9 mouse cellular contexts compared by ENCODE assay signal in genomic region chr3:129299874-129300273, GRCm38 (mm10). TPM values are rescaled to one million over a fixed set of nuclear protein-coding genes. Genes with fewer than 3 reads are reported as not detected.
A peak's percentile ranks its signal among the peaks of the same experiment; 100 is the strongest.
DNase-seq lines count a peak whose midpoint lies in the region; ATAC-seq and TF ChIP-seq lines count a peak whose summit lies in the region.
"Had no signal": no experiment of that assay in that cellular context is flagged by ENCODE, and none has a peak within 500 bp of the region (broad histone marks: within the 10 kb centered on the region; RNA-seq: fewer than 3 reads in every experiment).

No protein-coding gene starts in this region.

- no peak overlapping the region for H3K9ac ChIP-seq in hindbrain, embryonic 14.5 days
- no peak overlapping the region for H3K9ac ChIP-seq in hindbrain, embryonic 12.5 days
- H3K9ac ChIP-seq: embryonic facial prominence, embryonic 13.5 days had no signal

- no peak for ATAC-seq in hindbrain, embryonic 14.5 days (ENCODE audit: low FRiP score)
- ATAC-seq in hindbrain, embryonic 12.5 days (ENCODE audit: low FRiP score) = no peak
- ATAC-seq in monocyte, adult 5-6 weeks (replicated peaks; ENCODE audit: insufficient number of reproducible peaks, low FRiP score, low TSS enrichment, poor library complexity, severe bottlenecking) = no peak

- TF ChIP-seq POLR2A in thymus, adult 2 months (IDR thresholded peaks at IDR 0.05; ENCODE audit: control insufficient read depth, extremely low read depth, insufficient read depth, low read length, poor library complexity) = no peak

- H3K4me3 ChIP-seq in hindbrain, embryonic 14.5 days (replicated peaks; ENCODE audit: low read length) = no peak overlapping the region
- H3K4me3 ChIP-seq in hindbrain, embryonic 12.5 days = no peak overlapping the region
- no peak overlapping the region for H3K4me3 ChIP-seq in thymus, adult 2 months (ENCODE audit: control insufficient read depth, insufficient read depth, low read length)
- H3K4me3 ChIP-seq: embryonic facial prominence, embryonic 13.5 days had no signal

- no peaks in the 10 kb centered on the region for H3K4me1 ChIP-seq in hindbrain, embryonic 14.5 days (replicated peaks; ENCODE audit: control insufficient read depth, insufficient read depth, low read length)
- H3K4me1 ChIP-seq in hindbrain, embryonic 12.5 days = no peaks in the 10 kb centered on the region
- no peaks in the 10 kb centered on the region for H3K4me1 ChIP-seq in thymus, adult 2 months (replicated peaks; ENCODE audit: control insufficient read depth, insufficient read depth, low read length)
- H3K4me1 ChIP-seq: embryonic facial prominence, embryonic 13.5 days had no signal

- WGBS in hindbrain, embryonic 14.5 days = 76% methylated on average over 1 of the region's 1 CpGs
- WGBS in hindbrain, embryonic 12.5 days = 68% methylated on average over 1 of the region's 1 CpGs
- WGBS in thymus, adult 2 months = 56% methylated on average over 1 of the region's 1 CpGs

- no peak overlapping the region for H3K4me2 ChIP-seq in hindbrain, embryonic 14.5 days (replicated peaks)
- no peak overlapping the region for H3K4me2 ChIP-seq in hindbrain, embryonic 12.5 days (replicated peaks)
- H3K4me2 ChIP-seq: embryonic facial prominence, embryonic 13.5 days had no signal

- no peak for TF ChIP-seq CTCF in thymus, adult 2 months (IDR thresholded peaks at IDR 0.05; ENCODE audit: borderline replicate concordance, control insufficient read depth, extremely low read depth, insufficient read depth, low read length, poor library complexity)

- H3K9me3 ChIP-seq in hindbrain, embryonic 14.5 days (ENCODE audit: control insufficient read depth, low read length) = no peaks in the 10 kb centered on the region
- H3K9me3 ChIP-seq in hindbrain, embryonic 12.5 days (replicated peaks) = no peaks in the 10 kb centered on the region
- H3K9me3 ChIP-seq: embryonic facial prominence, embryonic 13.5 days had no signal

- H3K27ac ChIP-seq in hindbrain, embryonic 14.5 days = no peak overlapping the region
- no peak overlapping the region for H3K27ac ChIP-seq in hindbrain, embryonic 12.5 days
- no peak overlapping the region for H3K27ac ChIP-seq in thymus, adult 2 months (ENCODE audit: control insufficient read depth, insufficient read depth, low read length)
- H3K27ac ChIP-seq: embryonic facial prominence, embryonic 13.5 days had no signal

- no peaks in the 10 kb centered on the region for H3K36me3 ChIP-seq in hindbrain, embryonic 14.5 days (replicated peaks; ENCODE audit: control insufficient read depth, insufficient read depth)
- no peaks in the 10 kb centered on the region for H3K36me3 ChIP-seq in hindbrain, embryonic 12.5 days
- no peaks in the 10 kb centered on the region for H3K36me3 ChIP-seq in thymus, adult 2 months (ENCODE audit: control insufficient read depth, insufficient read depth, low read length)
- H3K36me3 ChIP-seq: embryonic facial prominence, embryonic 13.5 days had no signal

- no peaks in the 10 kb centered on the region for H3K27me3 ChIP-seq in hindbrain, embryonic 14.5 days (ENCODE audit: control insufficient read depth, insufficient read depth, low read length)
- H3K27me3 ChIP-seq in hindbrain, embryonic 12.5 days = no peaks in the 10 kb centered on the region
- no peaks in the 10 kb centered on the region for H3K27me3 ChIP-seq in thymus, adult 2 months (ENCODE audit: control insufficient read depth, insufficient read depth, low read length)
- H3K27me3 ChIP-seq: embryonic facial prominence, embryonic 13.5 days had no signal

- peak; percentile 82 for DNase-seq in hindbrain, embryonic 14.5 days (ENCODE audit: low spot score)
- DNase-seq in thymus, adult 2 months = peak; percentile 7
- no peak for DNase-seq in thymus, adult 18-20 months
- DNase-seq in c-Kit-positive CD71-positive TER-119-positive erythroid progenitor cells, embryonic 14.5 days (ENCODE audit: low spot score) = peak; percentile 15
- DNase-seq in mesoderm, embryonic 11.5 days (ENCODE audit: low read depth, low spot score) = peak; percentile 58
- DNase-seq in thymus, postnatal 4 days = no peak

RNA-seq across cellular contexts. Expression of gene Enpep, which starts 32.6 kb away (rescaled TPM):
- 3.0 and 3.1 TPM in 2 replicates for polyA plus RNA-seq in hindbrain, embryonic 14.5 days (2014; fragmentation: Nextera tagmentation; extraction: Ambion mirVana)
- polyA plus RNA-seq in hindbrain, embryonic 12.5 days (2016; fragmentation: Nextera tagmentation; extraction: Ambion mirVana) = 1.6 and 2.2 TPM in 2 replicates
- 5.6 and 6.5 TPM in 2 replicates for polyA plus RNA-seq in thymus, adult 2 months (2012; rRNA removed)
- total RNA-seq in monocyte, adult 5-6 weeks (2017) = 0.19 TPM in 1 of 3 replicates, not detected in the others

Comparison
In these comparisons a context has a peak if more than half of its experiments do, and no peak if none do; other contexts are left out.
1. DNase-seq: peak in hindbrain, embryonic 14.5 days (single experiment), thymus, adult 2 months (single experiment), c-Kit-positive CD71-positive TER-119-positive erythroid progenitor cells, embryonic 14.5 days (single experiment) and mesoderm, embryonic 11.5 days (single experiment); none in thymus, adult 18-20 months (0 of 2) and thymus, postnatal 4 days (single experiment).